Mouse (Mus musculus): Measurements from ENCODE around the gene Elovl3. TPM values are rescaled to one million over a fixed set of nuclear protein-coding genes. Genes with fewer than 3 reads are reported as not detected.
"Not testable (repeated sequence)": the region's sequence is repeated elsewhere in the genome, so short reads cannot be mapped to it uniquely, and the experiment has no call there.

The Elovl3 gene
- polyA plus RNA-seq, 1 experiment, result not detected

DNA sequence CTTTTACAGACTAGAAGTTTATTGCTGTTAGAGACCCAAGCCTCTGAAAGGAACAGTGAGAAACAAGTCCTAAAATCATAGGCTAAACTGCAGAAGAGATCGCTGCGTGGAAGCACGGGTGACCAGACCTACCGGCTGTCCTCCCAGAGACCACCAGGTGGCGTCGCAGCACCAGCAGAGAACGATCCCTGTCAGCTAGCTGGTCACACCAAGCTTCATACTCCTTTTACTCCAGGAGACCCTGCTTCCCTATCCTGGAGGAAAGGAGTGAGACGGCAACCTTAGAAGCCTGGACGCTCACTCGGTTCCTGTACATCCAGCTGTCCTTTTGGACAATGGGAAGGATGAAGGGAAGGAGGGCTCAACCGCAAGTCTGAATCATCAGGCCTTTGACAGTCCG lies 3.6 kb downstream of the Elovl3 start:
- peak; percentile 67 to 95 for DNase-seq (ENCODE audit: extremely low spot score in 1 of 2, low spot score in 1 of 2)

DNA sequence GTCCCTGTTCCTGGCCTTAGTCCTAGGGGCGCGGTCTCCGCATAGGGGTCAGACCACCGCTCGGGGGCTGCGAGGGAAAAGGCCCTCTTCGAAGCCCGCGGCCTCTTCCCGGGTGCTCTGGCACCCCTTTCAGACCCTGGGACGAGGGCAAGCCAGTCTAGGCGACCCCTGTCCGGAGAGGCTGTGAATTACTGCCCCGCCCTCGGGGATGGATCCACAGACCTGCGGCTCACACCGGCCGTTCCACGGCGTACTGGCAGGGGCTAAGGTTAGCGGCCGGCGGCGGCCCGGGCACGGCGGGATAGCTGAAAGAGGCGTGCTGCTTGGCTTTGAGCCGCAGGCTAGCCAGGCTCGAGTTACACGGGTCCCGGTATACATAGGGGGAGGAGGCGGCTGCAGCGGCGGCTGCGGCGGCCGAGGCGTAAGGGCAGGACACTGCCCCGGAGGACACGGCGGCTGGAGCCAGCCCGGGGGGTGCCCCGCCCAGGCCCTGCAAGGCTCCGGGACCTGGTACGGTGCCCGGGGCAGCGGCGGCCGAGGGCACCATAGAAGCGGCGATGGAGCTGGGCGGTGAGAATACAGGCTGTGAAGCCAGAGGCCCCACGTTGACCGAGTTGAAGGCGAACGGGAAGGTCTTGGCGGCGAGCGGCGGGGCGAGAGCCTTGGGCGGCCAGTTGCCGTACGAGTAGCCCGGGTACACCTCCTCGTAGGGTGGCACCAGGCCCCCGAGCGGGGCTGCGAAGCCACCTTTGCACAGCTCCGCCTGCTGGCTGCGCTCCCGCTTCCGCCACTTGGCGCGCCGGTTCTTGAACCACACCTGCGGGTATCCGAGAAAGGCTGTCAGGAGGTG lies 4.3 kb downstream of the Elovl3 start:
- peak in 1 of 2 experiments; percentile 39 for DNase-seq (ENCODE audit: extremely low spot score in 1 of 2, low spot score in 1 of 2)

DNA sequence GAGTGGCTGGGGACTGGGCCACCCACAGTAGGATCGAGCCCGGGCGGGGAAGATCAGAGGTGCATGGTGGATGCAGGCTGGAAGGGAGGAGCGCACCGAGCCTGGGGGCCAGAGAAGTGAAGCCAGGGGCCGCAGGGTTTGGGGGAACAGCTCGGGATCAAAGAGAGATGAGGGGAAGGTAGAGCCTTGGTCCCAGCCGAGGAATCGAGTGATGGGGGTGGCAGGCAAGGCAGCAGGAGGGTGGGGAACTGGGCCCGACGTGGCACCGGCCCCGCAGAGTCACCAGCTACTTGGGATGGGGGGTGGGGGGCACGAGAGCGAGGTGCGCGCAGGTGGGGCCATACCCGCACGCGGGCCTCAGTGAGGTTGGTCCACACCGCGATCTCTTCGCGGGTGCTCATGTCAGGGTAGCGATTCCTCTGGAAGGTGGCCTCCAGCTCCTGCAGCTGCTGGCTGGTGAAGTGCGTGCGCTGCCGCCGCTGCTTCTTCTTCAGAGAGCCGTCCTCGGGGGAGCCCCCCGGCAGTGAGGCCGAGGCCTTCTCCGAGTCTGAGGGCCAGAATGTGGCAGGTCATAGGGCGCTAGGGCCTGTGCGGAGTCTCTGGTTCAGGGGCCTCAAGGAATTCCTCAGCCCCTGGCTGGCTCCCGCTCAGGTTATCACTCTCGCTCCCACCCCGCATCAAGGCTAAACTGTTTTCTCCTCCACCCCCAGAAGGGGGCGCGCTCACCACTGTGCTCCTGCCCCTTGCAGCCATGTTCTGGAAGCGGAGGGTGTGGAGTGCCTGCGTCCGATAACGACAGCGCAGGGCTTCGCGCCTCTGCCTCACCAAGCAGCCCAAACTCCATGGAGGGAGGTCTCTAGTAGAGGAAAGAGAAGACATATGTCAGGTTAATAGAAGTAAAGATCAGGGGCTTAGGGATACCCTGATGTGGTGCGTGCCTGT lies 5.2 kb downstream of the Elovl3 start:
- peak in 1 of 2 experiments; percentile 68 for DNase-seq (ENCODE audit: extremely low spot score in 1 of 2, low spot score in 1 of 2)

DNA sequence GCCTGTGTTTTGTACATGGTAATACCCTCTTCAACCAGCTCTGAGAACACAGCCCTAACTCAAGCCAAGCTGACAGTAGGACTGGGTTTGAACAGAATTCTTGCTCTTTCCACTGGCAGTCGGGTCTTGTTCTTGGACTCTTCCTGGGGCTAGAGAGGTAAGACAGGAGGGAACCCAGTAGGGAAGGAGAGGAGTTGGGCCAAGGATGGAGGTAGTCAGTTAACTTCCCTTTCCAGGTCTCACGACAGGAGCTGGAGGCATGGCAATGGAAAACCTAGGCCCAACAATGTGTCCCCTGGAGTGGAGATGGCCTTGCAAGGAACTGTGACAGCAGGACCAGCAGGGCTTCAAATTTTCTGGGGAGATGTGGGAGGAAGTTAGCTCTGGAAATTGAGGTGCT lies 8.6 kb downstream of the Elovl3 start:
- no peak for DNase-seq (ENCODE audit: extremely low spot score in 1 of 2, low spot score in 1 of 2)

DNA sequence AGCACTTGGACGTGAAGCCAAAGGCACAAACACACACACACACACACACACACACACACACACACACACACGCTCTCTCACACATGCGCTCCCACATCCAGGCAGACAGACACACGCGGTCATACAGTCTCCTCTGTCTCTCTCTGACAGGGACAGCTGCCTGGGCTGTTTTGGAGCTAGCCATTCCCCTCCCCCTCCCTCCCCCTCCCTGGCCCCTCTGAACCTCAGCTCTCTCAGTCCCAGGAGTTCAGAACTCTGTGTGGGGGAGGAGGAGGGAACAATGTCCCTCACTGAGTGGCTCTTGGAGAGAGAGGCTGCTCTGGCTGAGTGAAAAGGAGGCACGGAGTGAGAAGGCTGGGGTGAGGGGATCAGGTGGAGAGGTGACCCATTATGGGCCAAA lies 9.4 kb downstream of the Elovl3 start:
- DNase-seq (ENCODE audit: extremely low spot score in 1 of 2, low spot score in 1 of 2), result no peak

DNA sequence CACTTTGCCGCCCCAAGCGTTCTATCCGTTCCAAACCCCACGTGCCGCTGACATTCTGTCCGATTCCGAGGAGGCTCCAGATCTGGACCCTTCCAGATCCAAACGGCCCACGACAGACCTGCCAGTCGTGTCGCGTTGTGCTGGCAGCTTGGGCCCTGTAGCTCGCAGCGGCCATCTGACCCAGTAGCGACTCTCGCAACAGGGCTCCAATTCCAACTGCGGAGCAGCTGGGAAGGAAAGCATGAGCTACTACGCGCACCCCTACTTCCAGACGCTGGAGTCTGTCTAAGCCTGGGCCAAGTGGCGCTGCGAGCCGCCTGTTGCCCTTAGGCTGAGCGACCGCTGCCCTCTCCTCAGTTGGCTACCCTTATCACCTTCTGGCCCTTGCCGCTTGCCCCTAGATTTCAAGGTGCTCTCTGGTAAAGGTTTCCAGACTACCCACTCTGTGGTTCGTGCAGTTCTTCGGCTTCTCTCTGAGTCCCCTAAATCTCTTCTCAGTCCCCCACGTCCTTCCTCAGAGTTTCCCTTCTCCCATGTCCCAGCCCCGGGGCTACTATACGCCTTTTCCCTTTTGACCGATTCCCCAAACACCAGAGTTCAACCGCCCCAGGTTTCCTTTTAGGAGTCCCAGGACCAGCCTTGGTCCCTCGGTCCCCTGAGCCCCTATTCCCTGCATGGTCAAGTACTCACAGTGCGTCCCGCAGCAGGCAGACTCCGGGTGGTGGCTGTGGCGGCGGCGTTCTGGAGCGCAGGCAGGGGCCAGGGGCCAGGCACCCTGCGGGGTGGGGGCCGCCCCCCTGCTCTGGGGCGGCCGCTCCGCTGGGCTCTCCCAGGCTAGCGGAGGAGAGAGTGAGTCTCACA lies 16.0 kb downstream of the Elovl3 start, which contains the start of gene Pitx3:
TSS of gene Pitx3 (minus strand) at position 816 of the 861 bp plus-strand sequence.
- DNase-seq (ENCODE audit: extremely low spot score in 1 of 2, low spot score in 1 of 2), result no peak

DNA sequence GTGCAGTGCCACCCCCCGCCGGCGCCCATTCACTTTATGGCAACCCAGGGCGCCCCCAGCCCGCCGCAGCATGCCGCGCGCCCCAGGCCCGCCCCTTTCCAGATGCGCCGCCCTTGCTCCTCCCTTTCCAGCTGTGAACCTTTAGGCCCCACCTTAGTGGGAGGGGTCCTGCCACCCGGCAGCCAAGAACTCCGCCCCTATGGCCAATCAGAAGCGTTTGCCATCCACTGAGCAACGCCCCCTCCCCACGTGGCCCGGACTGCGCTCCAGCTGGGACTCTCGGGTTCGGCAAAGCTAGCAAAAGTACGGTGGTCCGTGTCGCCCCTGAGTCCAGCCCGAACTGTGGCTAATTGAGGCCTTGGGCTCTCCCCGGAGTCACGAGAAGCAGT lies 16.7 kb downstream of the Elovl3 start:
- DNase-seq (ENCODE audit: extremely low spot score in 1 of 2, low spot score in 1 of 2), result peak in 1 of 2 experiments; percentile 38

DNA sequence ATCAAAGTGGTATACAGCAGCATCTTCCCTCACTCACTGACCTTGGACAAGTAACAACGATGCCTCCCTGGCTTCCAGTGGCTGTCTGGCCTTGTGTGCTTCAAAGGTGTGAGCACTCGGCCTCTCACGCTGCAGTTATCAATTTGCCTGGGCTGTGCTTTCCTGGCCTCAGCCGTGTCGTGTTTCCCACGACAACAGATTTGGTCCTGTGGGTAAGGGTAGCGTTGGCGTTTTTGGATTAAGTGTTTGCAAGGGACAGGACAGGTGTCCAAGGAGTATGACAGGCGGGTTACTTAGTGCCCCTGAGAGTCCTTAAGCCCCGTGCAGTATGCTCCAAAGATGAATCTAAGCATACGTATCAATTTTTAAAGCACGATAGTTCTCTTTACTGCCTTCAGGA lies 17.4 kb downstream of the Elovl3 start:
- DNase-seq (ENCODE audit: extremely low spot score in 1 of 2, low spot score in 1 of 2), result no peak

DNA sequence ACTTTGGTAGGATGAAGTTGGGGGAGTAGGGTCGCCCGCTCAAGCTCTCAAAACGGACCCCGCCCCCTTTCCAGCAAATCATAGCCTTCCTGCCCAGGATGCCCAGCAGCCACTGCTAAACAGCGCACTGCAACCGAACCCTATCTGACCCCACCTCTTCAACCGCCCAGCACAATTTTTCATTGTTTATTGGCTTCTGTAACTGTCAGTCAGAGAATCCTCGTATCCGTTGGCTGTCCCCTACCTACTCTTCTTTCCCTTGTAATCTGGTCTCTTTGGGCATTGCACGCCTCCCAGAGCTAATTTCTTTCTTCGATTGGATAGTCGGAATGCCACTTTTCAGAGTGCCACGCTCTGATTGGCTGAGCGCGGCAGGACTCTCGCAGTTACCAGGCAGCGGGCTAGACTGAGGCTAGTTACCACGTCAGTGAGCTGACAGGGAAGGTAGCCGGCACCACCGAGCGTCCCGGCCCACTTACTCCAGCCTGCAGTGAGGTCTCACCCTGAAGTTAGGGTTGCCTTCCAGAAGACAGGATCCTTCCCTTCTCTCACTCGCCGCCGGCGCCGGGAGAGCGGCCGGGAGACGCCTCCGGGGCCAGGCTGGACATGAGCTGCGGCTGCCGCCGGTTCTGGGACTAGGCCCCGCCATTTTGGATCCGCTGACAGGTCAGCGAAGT lies 20.6 kb downstream of the Elovl3 start, which contains the start of gene Gbf1:
TSS of gene Gbf1 (plus strand) at position 383 of the 677 bp plus-strand sequence.
- DNase-seq (ENCODE audit: extremely low spot score in 1 of 2, low spot score in 1 of 2), result peak; percentile 99

DNA sequence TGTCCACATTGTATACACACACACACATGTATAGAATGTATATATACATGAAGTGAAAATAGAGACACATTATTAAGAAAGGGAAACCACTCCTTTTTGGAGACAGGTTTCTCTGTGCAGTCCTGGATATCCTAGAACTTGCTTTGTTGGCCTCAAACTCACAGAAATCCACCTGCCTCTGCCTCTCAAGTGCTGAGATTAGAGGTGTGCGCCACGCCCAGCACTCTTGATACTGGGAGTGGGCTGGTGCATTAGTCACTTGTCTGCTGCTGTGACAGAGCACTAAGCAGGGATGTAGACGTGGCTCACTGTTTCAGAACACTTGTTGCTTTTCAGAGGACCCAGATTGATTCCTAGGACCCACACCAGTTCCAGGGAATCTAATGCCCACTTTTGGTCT lies 34.3 kb downstream of the Elovl3 start:
- no peak for DNase-seq (ENCODE audit: extremely low spot score in 1 of 2, low spot score in 1 of 2)

DNA sequence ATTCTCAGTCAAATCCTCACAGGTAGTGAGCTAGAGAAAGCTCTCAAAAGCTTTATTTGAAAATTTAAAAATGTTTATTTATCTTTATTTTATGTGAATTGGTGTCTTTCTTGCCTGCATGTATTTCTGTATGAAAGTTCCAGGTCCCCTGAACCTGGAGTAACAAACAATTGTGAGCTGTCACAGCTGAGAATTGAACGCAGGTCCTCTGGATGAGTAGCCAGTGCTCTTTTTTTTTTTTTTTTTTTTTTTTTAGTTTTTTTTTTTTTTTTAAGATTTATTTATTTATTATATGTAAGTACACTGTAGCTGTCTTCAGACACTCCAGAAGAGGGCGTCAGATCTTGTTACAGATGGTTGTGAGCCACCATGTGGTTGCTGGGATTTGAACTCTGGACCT lies 35.5 kb downstream of the Elovl3 start:
- not testable (repeated sequence) for DNase-seq (ENCODE audit: extremely low spot score in 1 of 2, low spot score in 1 of 2)

DNA sequence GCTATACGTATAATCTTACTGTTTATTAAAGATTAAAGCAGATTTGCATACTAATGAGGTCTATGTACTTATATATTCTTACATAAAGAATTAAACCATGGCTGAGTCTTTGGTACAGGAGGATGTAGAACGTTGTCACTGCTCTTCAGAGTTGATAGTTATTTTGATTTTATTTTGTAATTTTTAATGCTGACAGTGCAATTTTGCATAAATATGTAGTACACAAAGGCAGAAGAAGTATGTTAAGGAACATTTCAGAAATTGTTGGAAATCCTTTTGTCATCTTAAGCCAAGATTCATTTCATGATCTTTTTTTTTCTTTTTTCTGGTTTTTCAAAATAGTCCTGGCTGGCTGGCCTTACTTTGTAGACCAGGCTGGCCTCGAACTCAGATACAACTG lies 37.7 kb downstream of the Elovl3 start:
- DNase-seq (ENCODE audit: extremely low spot score in 1 of 2, low spot score in 1 of 2), result no peak

DNA sequence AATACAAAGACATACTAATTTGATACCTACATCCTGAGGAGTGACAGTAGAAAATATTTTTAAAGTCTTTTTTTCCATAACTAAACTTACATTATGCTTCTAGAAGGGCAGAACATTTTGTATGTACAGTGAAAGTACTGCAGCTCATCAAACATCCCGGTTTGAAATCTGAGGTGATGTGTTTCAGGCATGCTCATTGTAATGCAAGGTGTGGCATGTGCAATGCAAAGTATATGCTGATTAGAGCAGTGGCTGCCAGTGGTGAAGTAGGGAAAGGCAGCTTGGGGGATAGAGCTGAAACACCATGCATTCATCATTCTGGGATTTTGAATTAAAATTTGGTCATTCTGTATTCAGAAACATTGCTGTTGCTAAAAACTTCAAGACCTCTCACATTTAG lies 38.2 kb downstream of the Elovl3 start:
- no peak for DNase-seq (ENCODE audit: extremely low spot score in 1 of 2, low spot score in 1 of 2)

DNA sequence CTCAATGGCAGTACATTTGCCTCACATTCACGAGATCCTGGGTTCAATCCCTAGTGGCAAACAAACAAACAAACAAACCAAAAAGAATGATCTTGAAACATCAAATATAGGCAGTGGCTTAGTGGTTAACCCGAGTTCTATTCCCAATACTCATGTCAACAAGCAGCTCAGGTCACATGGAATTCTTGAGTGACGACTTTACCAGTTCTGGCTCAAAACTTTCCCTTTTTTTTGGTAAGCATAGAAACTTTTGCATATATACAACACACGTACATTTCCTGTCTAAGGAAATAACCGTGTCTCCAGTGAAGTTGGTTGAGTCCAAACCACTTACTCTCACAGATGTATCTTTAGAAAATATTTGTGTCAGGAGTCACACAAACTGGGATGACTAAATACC lies 40.8 kb downstream of the Elovl3 start:
- no peak for DNase-seq (ENCODE audit: extremely low spot score in 1 of 2, low spot score in 1 of 2)

DNA sequence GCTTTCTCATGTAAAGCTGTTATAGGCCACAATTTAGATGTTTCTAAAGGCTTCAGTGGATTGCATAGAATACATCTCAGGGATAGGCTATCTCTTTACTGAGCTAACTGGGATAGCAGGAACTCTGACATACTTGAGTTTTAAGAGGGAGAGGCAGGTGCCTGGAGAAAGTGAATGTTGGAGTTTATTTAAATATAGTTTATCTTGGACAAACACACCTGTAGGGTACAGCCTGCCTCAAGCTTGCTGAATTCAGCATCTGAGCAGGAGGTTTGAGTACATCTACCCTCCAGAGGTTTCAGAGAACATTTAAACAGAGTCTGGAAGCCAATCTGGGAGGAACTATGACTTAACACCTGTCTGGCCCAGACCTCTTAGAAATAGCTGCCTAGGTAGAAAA lies 43.5 kb downstream of the Elovl3 start:
- DNase-seq (ENCODE audit: extremely low spot score in 1 of 2, low spot score in 1 of 2), result no peak

DNA sequence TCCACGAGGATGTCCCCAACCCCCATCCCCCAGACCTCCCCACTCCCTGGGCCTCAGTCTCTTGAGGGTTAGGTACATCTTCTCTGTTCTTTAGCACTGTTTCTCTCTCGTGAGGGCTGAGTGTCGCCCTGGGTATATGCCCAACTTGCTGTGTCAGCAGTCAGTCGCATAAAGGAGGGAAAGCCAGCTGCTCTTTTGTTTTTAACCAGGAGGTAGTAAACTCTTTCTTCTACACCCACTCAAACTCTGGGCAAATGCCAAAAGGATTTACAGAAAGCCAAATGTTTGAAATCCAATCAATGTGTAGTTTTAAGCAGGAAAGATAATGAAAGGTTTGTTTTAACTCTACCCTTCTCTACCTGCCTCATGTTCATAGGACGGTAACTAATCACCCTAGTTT lies 45.3 kb downstream of the Elovl3 start:
- no peak for DNase-seq (ENCODE audit: extremely low spot score in 1 of 2, low spot score in 1 of 2)

DNA sequence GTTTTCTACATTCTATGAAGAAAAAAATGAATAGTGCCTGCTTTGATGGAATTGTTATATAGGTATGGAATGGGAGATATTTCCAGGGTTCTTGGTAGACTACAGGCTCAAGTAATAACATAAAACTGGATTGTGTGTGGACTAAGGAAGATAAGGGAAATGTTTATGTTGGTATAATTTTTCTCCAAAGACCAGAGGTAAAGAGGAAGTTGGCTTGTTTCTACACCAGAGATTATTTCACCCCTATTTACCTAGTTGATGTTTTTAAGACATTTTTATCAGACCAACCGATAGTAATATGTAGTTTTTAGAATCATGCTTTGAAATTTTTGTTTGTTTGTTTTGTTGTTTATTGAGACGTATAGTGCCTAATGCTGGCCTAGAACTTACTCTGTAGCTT lies 48.6 kb downstream of the Elovl3 start:
- DNase-seq (ENCODE audit: extremely low spot score in 1 of 2, low spot score in 1 of 2), result no peak

DNA sequence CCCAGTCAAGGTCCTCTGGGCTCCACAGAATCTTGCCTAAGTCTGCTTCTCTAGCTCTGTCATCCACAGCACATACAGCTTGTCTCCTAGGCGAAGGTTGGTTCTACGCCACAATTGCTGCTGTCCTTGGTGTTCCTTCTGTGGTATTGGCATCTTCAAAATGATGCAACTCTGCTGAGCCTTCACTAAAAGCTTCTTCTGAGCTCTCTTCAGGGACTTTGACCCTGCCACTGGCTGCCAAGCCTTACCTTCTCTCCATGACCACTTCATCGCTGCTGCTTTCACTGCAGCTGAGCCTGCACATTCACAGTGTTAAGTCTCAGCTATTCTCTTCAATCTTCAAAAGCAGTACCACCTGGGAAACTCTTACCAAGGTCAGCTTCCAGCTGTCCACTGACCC lies 50.5 kb downstream of the Elovl3 start:
- no peak for DNase-seq (ENCODE audit: extremely low spot score in 1 of 2, low spot score in 1 of 2)

All from frontal cortex, adult 2 months (tissue).